Mouse (Mus musculus) CH12.LX (cell line): ENCODE data around the gene Dgcr6.

Source experiments
- CTCF ChIP-seq, 2 experiments: IDR thresholded peaks in 1 of 2; conservative IDR thresholded peaks in 1 of 2; 2 replicates each; pipeline ENCODE4 v1.5.1; 2011 to 2012; ENCODE audit warnings: low read depth in 2 of 2, low read length in 2 of 2, improper control_type of control experiment in 1 of 2, inconsistent platforms in 1 of 2, mild to moderate bottlenecking in 1 of 2, moderate library complexity in 1 of 2
- MAX ChIP-seq: IDR thresholded peaks from 2 replicates; pipeline ENCODE4 v1.6.1; 2011; ENCODE audit warnings: low read length, improper control_type of control experiment
- SIN3A ChIP-seq: IDR thresholded peaks from 2 replicates; pipeline ENCODE4 v1.6.1; 2012; ENCODE audit warnings: low read length, improper control_type of control experiment, inconsistent platforms
- ZNF384 ChIP-seq: IDR thresholded peaks from 2 replicates; pipeline ENCODE4 v1.6.1; 2012; ENCODE audit warnings: low read depth, low read length, improper control_type of control experiment, inconsistent platforms

- TF ChIP-seq SIN3A (no peak), MAX (no peak), ZNF384 (no peak), CTCF (conservative IDR thresholded peaks at IDR 0.05 in 1 of 2, IDR thresholded peaks at IDR 0.05 in 1 of 2; ENCODE audit: low read depth in 2 of 2, low read length in 2 of 2) (peak; percentile 37 to 87; a peak in 3 of 4 replicates)
Measured at GRCm38 (mm10) chr16:18119031-18119730, 66.5 kb downstream of the Dgcr6 start.
